Mouse (Mus musculus) forebrain, embryonic 10.5 days (tissue): Measurements from ENCODE around the gene Amfr. TPM values are rescaled to one million over a fixed set of nuclear protein-coding genes. Genes with fewer than 3 reads are reported as not detected.

Experiments used
- DNase-seq: peaks from one replicate; pipeline ENCODE4 v3.0.0-alpha.2; 2017; ENCODE audit warnings: low spot score; ENCODE audit errors: extremely low spot score
- H3K27ac ChIP-seq: fragments of 300-500 bp; sonication (generic); 2 replicates; pipeline ENCODE4 v1.5.1; 2016; ENCODE audit warnings: mild to moderate bottlenecking
- H3K27me3 ChIP-seq: fragments of 300-500 bp; sonication (generic); 2 replicates; pipeline ENCODE4 v1.6.1; 2016; ENCODE audit warnings: mild to moderate bottlenecking; ENCODE audit not compliant: poor library complexity, severe bottlenecking
- H3K36me3 ChIP-seq: fragments of 300-500 bp; sonication (generic); replicated peaks from 2 replicates; pipeline ENCODE4 v1.6.1; 2016; ENCODE audit warnings: mild to moderate bottlenecking, moderate library complexity
- H3K4me1 ChIP-seq: fragments of 300-500 bp; sonication (generic); 2 replicates; pipeline ENCODE4 v1.6.1; 2016
- H3K4me3 ChIP-seq: fragments of 300-500 bp; sonication (generic); 2 replicates; pipeline ENCODE4 v1.5.1; 2016; ENCODE audit warnings: mild to moderate bottlenecking, moderate library complexity
- H3K9me3 ChIP-seq: fragments of 300-500 bp; sonication (generic); 2 replicates; pipeline ENCODE4 v1.6.1; 2016; ENCODE audit warnings: mild to moderate bottlenecking, moderate library complexity
- WGBS: fragments of 180-500 bp; shearing (Covaris S2); methylation state at CpG from one replicate; pipeline ENCODE4 v1.1.7; 2016; 5-methylcytosine and 5-hydroxymethylcytosine counted together
- polyA plus RNA-seq: library from polyadenylated mRNA; unstranded; fragments of >200 nt; fragmentation: Nextera tagmentation; extraction: Ambion mirVana; gene quantifications from 2 replicates; pipeline ENCODE4 v1.2.1, GENCODE M21; 2016

Gene Amfr
- polyA plus RNA-seq, 1 experiment from 2014 or later: 36.7 TPM

DNA sequence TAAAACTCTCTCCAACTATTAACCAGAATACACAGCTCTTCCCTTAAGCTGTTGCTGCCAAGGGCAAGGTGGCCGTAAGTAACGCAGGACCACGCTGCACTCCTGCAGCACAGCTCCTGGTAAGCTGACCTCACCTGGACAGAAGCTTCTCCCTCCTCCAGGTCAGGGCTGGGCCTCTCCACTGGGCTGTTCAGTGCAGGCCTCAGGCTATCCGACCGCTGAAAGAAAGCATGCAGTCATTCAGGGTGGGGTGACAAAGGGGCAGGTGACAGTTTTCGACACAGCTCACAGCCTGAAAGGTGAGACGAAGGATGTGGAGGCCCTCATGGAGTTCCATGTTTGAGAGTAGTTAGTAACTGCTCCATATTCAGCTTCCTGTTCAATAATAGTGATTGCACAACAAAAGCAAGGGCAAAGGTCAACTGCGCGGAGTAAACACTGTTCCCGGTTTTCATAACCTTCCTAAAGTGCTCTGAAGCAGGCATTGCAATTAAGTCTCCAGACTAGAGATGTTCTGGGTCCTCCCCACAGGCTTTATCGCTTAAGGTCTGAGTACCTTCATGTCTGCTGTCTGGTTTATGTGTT, 37.9 kb downstream of the Amfr start:
- H3K9me3 ChIP-seq: no peaks in the 10 kb centered on the region
- no peaks in the 10 kb centered on the region for H3K27me3 ChIP-seq
- WGBS: 89% methylated on average over 11 of the region's 11 CpGs
- peaks cover 98% of the 10 kb centered on the region for H3K36me3 ChIP-seq
- peaks cover 2% of the 10 kb centered on the region for H3K4me1 ChIP-seq
- H3K4me3 ChIP-seq: no peak overlapping the region
- DNase-seq: no peak
- no peak overlapping the region for H3K27ac ChIP-seq

DNA sequence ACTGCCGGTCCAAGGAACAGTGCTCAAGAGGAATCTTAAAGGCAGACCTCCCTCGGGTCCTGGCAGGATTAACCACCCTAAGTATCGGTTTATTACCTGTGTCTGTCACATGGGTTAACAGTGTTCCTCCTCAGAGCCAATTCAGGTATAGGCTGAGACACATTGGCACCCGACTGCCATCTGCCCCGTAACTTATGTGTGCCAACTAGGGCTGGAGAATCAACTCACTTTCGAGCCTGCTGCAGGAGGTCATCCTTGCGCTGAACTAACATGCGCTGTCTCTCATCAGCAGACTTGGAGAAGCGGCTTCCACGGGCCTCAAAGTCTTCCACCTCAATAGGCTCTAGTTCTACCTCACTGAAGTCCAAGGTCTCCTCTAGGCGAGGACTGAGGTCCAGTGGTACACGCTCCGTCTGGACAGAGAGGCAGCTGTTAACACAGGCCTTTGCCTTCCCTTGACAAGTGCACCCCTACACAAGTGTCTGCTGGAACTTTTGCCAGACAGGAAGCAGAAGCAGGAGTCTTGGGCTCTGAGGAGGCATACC, 38.7 kb downstream of the Amfr start:
- H3K4me3 ChIP-seq: no peak overlapping the region
- H3K36me3 ChIP-seq: peaks cover 91% of the 10 kb centered on the region
- no peak for DNase-seq
- no peaks in the 10 kb centered on the region for H3K9me3 ChIP-seq
- H3K27ac ChIP-seq: no peak overlapping the region
- H3K27me3 ChIP-seq: no peaks in the 10 kb centered on the region
- WGBS: 95% methylated on average over 13 of the region's 13 CpGs
- H3K4me1 ChIP-seq: peaks cover 7% of the 10 kb centered on the region

DNA sequence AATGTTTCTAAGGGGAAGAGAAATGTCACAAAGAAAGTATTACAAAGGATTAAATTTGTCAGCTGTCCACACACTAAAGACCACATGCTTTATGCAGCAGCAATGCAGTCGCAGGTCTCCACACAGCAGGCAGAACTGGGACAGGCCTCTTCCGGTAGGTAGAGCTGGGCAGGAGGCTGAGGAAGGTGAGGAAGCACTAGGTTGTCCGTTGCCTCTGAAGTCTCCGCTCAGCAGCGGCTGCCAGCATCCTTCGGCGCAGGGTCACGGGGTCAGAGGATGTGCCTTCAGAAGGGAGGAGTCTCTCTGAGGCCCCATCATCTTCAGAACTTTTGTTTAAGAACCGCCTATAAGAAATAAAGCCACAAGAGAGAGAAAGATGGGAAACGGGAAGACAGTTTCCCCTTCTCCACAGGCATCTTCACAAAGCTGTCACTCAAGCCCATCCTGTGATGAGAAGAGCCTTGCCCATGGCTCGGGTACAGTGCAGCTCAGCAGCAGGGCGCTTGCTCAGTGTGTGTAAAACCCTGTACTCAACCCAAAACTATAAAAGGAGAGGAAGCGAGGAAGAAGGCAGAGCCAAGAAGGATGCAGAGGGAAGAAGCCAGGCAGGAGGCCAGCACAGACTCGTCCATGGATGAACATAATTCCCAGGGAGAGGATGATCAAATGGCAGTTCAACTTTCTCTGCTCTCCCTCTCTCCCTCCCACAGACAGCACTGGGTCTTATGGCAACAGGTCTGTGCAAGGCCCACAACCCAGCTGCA, 39.5 kb downstream of the Amfr start:
- WGBS: 89% methylated on average over 14 of the region's 14 CpGs
- no peak for DNase-seq
- Histone ChIP-seq H3K4me1 (peaks cover 11% of the 10 kb centered on the region), H3K27ac (no peak overlapping the region), H3K36me3 (peaks cover 83% of the 10 kb centered on the region), H3K27me3 (no peaks in the 10 kb centered on the region), H3K4me3 (no peak overlapping the region), H3K9me3 (no peaks in the 10 kb centered on the region)

DNA sequence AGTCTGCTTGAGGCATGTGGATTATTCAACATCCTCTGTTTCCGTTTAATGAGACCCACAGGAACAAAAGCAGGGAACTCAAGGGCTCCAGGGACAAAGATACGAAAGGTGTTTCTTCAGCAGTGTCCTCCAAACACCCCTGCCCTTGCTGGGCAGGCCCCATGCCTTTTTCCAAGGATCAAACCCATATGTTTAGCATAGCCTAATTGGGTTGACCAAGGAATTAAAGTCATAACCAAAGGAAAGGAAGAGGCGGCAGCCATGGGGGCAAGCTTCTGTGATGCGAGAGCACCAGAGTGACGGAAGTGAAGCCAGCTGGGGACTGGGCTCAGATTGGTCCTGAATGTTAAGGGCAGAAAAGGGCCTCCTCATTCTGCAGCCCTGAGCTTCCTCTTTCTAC, 40.4 kb downstream of the Amfr start:
- Histone ChIP-seq H3K4me3 (no peak overlapping the region), H3K27me3 (no peaks in the 10 kb centered on the region), H3K9me3 (no peaks in the 10 kb centered on the region), H3K4me1 (peaks cover 11% of the 10 kb centered on the region), H3K27ac (no peak overlapping the region), H3K36me3 (peaks cover 75% of the 10 kb centered on the region)
- 86% methylated on average over 5 of the region's 5 CpGs for WGBS
- DNase-seq: no peak

DNA sequence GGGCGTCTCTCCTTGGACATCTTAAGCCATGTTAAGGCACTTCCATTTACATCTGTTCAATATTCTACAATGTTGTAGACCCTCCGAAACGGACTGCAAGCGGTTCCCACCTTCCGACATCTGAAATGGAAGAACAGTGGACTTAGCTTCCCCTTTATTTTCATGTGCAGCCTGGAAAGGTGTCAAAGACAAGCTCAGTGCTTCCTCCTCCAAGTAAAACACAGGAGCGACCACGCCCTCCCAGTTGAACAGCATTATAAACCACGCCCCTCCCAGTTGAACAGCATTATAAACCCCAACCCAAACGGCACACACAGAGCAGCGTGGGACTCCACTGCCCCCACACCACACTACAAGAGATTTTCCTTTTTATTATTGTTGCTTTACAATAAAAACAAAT, 41.2 kb downstream of the Amfr start:
- H3K4me1 ChIP-seq: peaks cover 11% of the 10 kb centered on the region
- peaks cover 68% of the 10 kb centered on the region for H3K36me3 ChIP-seq
- 95% methylated on average over 10 of the region's 10 CpGs for WGBS
- no peaks in the 10 kb centered on the region for H3K27me3 ChIP-seq
- H3K9me3 ChIP-seq: no peaks in the 10 kb centered on the region
- H3K27ac ChIP-seq: no peak overlapping the region
- no peak for DNase-seq
- H3K4me3 ChIP-seq: no peak overlapping the region

DNA sequence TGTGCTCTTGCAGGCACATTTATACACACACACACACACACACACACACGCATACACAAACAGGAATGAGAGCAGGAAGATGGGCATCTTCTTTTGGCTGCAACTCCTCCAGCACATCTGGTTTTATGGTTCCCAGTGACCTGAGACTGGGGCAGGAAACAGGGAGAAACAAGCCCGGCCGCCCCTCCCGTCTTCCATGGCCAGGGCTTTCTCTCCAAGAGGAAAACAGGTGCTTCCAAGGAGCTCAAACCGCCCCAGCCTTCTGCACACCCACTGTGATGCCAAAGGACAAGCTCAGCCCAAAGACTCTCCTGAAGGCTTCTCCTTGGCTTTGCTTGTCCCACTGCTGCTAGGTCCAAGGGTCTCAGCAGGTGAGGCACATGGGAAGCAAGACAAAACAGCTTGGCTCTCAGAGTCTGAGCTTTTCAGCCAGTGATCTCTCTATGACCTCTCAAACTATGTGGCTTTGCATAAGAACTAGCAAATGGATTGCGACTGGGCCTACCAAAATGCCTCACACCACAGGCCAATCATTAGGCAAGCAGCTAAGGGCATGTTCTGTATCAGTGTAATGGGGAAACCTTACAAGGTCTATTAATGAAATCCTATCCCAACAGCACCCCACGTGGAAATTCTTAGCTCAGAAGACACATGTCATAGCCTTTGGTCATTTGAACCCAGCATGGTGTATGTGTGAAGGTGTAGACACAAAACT, 42.9 kb downstream of the Amfr start:
- H3K4me1 ChIP-seq: peaks cover 11% of the 10 kb centered on the region
- WGBS: 78% methylated on average over 7 of the region's 7 CpGs
- no peaks in the 10 kb centered on the region for H3K9me3 ChIP-seq
- no peak overlapping the region for H3K27ac ChIP-seq
- no peak overlapping the region for H3K4me3 ChIP-seq
- no peak for DNase-seq
- H3K36me3 ChIP-seq: peaks cover 51% of the 10 kb centered on the region
- H3K27me3 ChIP-seq: no peaks in the 10 kb centered on the region

DNA sequence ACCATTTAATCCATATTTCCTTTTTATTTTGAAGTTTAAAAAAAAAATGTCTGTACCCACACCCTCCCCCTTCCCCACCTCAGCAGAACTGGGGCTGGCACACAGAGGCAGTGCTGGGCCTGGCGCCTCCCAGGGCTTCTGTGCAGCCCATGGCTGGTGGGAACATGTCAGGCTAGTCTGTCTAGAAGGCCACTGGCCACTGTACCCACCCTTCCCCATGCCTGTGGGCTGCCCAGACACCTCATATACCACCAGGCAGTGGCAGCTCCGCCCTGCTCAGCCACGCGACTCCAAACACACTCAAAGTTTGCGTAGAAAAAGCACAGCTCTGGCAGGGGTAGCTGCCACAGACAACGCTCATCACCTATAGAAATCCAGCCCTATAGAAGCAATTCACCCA, 44.3 kb downstream of the Amfr start:
- 81% methylated on average over 6 of the region's 6 CpGs for WGBS
- Histone ChIP-seq H3K27ac (no peak overlapping the region), H3K9me3 (no peaks in the 10 kb centered on the region), H3K4me1 (peaks cover 11% of the 10 kb centered on the region), H3K36me3 (peaks cover 36% of the 10 kb centered on the region), H3K4me3 (no peak overlapping the region), H3K27me3 (no peaks in the 10 kb centered on the region)
- no peak for DNase-seq

DNA sequence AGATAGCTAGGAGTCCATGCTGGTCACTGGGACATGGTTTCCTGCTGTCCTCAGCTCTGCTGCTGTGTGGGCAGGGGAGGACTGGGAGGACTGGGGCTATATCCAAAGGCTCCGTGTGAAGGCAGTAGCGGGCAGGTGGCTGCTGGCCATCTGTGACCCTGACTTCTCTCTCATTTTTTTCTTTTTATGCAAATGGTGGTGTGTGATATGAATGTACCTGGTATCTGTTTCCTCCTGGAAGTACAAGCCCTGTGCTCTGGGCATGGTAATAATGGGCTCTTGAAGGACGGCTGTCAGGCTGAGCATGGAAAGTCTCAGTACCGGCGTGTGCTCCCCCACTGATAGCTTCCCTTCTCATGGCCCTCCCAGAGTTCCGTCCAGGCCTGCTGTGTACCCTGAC, 51.7 kb downstream of the Amfr start:
- Histone ChIP-seq H3K4me3 (no peak overlapping the region), H3K27ac (no peak overlapping the region), H3K4me1 (no peaks in the 10 kb centered on the region), H3K36me3 (peaks cover 23% of the 10 kb centered on the region), H3K27me3 (no peaks in the 10 kb centered on the region), H3K9me3 (no peaks in the 10 kb centered on the region)
- DNase-seq: no peak
- 91% methylated on average over 6 of the region's 6 CpGs for WGBS

DNA sequence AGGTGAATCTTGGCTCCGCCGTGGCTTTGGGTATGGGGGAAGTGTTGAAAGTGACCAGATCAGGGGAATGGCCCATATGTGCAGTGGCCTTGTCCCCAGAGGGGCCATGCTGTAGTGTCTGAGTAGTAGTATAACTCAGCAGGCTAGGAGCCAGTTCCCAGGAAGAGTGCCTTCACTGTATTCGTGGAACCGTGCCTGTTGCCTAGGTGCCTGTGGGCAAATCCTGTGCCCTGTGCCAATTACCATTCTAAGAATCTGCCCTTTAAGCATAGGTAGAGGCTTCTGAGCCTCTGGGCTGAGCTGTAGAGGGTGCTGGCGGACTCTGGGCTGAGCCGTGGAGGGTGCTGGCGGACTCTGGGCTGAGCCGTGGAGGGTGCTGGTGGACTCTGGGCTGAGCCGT, 54.2 kb downstream of the Amfr start:
- DNase-seq: no peak
- Histone ChIP-seq H3K4me1 (no peaks in the 10 kb centered on the region), H3K36me3 (peaks cover 48% of the 10 kb centered on the region), H3K27ac (no peak overlapping the region), H3K9me3 (no peaks in the 10 kb centered on the region), H3K27me3 (no peaks in the 10 kb centered on the region), H3K4me3 (no peak overlapping the region)
- WGBS: 96% methylated on average over 9 of the region's 9 CpGs

DNA sequence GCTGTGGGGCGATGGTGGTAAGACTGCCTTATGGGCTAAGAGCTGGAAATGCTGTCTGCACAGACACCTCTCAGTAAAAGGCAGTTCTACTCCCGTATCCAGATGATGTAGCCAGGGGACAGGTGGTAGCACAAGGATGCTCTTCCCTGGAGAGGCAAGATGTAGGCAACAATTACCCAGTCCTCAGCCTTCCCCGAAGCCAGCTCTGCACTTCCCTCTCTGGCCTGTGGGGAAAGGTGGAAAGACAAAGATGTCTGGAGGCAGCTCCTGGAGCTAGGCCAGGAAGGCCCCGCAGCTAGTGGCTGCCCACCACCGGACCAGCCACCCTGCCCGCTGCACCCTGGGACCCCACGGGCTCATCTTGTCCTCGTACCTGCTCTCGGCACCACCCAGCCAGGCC, 60.1 kb downstream of the Amfr start:
- H3K27me3 ChIP-seq: no peaks in the 10 kb centered on the region
- peaks cover 89% of the 10 kb centered on the region for H3K36me3 ChIP-seq
- no peak overlapping the region for H3K27ac ChIP-seq
- no peak for DNase-seq
- 91% methylated on average over 9 of the region's 9 CpGs for WGBS
- no peaks in the 10 kb centered on the region for H3K9me3 ChIP-seq
- H3K4me3 ChIP-seq: no peak overlapping the region
- H3K4me1 ChIP-seq: no peaks in the 10 kb centered on the region

DNA sequence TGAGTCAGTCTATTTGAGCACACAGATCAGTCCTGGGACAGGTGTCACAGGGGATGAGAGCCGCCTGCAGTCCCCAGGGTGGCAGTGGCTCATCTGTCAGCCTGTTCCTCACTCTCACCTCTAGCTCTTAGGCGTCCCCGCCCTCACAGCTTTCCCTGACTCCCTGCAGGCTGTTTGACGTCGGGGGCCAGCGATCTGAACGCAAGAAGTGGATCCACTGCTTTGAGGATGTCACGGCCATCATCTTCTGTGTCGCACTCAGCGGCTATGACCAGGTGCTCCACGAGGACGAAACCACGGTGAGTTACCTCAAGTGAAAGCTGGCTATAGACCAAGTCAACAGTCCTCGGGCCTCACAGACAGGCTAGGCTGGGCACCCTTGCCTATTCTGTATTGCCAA, 62.5 kb downstream of the Amfr start:
- no peak overlapping the region for H3K27ac ChIP-seq
- 88% methylated on average over 14 of the region's 14 CpGs for WGBS
- no peak overlapping the region for H3K4me3 ChIP-seq
- DNase-seq: no peak
- no peaks in the 10 kb centered on the region for H3K9me3 ChIP-seq
- H3K27me3 ChIP-seq: no peaks in the 10 kb centered on the region
- H3K4me1 ChIP-seq: no peaks in the 10 kb centered on the region
- H3K36me3 ChIP-seq: peaks cover 74% of the 10 kb centered on the region

DNA sequence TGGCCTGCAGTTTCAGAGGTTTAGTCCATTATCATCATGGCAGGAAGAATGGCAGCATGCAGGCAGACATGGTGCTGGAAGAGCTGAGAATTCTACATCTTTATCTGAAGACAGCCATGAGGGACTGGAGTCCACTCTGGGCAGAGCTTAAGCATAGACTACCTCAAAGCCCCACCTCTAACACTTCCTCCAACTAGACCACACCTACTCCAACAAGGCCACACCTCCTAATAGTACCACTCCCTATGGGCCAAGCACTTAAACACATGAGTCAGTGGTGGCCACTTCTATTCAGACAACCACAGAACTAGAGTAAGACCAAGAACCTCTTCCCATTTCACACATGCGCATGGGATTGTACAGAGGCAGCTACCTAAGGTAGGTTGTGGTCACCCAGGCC, 66.2 kb downstream of the Amfr start:
- Histone ChIP-seq H3K4me3 (no peak overlapping the region), H3K4me1 (no peaks in the 10 kb centered on the region; the same call in 1 of the 2 replicates), H3K27me3 (no peaks in the 10 kb centered on the region), H3K9me3 (no peaks in the 10 kb centered on the region), H3K36me3 (peaks cover 49% of the 10 kb centered on the region), H3K27ac (no peak overlapping the region)
- WGBS: 100% methylated on average over 1 of the region's 1 CpGs
- DNase-seq: no peak

DNA sequence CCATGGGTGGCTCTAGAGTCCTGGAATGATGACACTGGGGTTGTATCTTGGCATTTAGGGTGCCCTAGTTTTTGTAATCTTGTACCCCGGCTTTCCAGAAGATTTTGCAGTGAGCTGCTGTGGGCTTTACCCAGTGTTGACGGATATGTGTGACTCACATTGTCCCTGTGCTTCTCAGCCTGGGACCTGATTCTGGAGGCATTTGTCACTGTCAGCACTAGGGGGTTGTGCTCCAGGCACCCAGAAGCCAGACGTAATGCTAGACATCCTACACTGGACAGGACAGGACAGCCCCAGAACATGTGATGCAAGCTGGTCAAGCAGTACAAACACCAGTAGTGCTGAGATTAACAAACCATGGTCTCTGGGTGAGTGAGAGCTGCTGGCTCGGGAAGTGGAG, 66.9 kb downstream of the Amfr start:
- no peak for DNase-seq
- Histone ChIP-seq H3K4me3 (no peak overlapping the region), H3K27me3 (no peaks in the 10 kb centered on the region), H3K9me3 (no peaks in the 10 kb centered on the region), H3K4me1 (peaks cover 3% of the 10 kb centered on the region), H3K36me3 (peaks cover 42% of the 10 kb centered on the region), H3K27ac (no peak overlapping the region)
- WGBS: 91% methylated on average over 4 of the region's 4 CpGs
